Mouse (Mus musculus): ENCODE measurements around the gene Gm49320.

Gene Gm49320

DNA sequence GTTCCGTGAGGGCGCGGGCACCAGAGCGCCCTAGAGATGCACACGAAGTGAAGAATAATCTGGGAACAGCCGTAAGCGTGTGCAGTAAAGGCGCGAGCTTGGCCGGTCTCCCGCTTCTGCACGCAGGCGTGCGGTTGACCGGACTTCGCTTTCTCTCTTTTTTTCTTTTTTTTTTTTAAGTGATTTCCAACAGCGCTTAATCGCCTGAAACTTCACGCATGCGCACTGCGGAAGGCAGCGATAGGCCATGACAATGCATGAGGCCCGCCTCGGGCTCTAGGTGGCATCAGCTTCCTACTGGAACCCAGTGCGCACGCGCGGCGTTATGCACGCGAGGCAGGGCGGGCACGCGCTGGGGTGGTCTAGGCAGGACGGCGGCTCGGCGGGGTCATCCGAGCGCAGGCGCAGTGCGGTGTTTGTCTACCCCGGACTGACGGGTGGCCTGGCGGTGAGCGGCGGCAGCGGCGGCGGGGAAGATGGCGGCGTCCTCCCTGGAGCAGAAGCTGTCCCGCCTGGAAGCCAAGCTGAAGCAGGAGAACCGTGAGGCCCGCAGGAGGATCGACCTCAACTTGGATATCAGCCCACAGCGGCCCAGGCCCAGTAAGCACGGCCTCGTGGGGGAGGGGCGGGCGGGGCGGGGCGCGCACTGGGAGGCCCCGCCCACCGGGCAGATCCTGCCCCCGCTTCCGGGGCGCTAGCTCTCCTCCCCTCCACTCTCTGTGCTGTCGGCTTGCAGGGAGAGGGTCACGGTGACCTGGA lies at the start of gene Gm49320, which contains the start of gene Map2k7:
Gene Gm49320 (plus strand): TSS at position 432 of the 759 bp plus-strand sequence.
Gene Map2k7 (plus strand): TSS at position 307 of the 759 bp plus-strand sequence.
- DNase-seq (ENCODE audit: low read depth in 2 of 2, low spot score in 2 of 2): peak; percentile 99 to 100

DNA sequence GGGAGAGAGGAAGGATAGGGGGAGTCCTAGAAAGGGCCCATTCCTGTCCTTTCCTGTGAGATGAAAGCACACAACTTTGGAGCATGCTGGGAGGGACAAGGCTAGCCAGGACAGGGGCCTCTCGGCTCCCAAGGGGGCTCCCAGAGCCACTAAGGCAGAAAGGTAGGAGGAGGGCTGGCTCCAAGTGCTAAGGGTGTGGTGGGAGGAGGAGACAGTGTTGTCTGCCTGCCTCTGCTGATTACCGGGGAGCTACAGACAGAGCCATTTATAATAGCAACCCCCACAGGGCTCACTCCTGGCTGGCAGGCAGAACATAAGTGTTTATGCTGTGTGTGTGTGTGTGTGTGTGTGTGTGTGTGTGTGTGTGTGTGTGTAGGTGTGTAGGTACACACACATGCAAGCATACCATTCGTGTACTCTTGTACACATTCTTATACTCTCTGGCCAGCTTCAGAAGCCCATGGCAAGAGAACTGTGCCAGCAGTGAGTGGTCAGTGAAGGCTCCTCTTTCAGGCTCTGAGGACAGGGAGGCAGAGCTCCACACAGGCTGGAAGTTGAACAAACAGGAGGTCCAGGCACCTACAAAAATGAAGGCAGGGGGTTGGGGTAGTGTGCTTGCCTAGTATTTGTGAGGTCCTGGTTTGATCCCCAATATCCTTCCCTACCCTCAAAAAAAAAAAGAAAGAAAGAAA lies 49.5 kb upstream of the Gm49320 start:
- no peak for DNase-seq (ENCODE audit: low read depth in 2 of 2, low spot score in 2 of 2)

- no peak for DNase-seq (ENCODE audit: low read depth in 2 of 2, low spot score in 2 of 2)
Observed at GRCm38 (mm10) chr8:4192305-4192704, 46.4 kb upstream of the Gm49320 start.

GRCm38 (mm10) chr8:4192807-4193587 lies 45.7 kb upstream of the Gm49320 start:
- peak; percentile 63 to 76 for DNase-seq (ENCODE audit: low read depth in 2 of 2, low spot score in 2 of 2)

DNA sequence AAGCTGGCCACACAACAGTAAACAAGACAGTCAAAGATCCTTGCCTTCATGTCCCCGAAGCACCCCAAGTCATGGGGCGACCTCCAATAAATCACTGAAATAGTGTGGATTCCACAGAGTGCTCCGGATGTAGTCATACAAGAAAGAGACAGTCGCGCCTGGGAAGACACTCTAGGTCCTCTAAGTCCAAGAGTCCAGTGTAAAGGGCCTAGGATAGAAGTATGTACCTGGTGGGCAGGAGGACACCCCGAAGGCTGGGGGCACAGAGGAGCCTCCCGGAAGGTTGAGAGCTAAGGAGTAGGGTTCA lies 45.1 kb upstream of the Gm49320 start:
- DNase-seq (ENCODE audit: low read depth in 2 of 2, low spot score in 2 of 2): no peak

DNA sequence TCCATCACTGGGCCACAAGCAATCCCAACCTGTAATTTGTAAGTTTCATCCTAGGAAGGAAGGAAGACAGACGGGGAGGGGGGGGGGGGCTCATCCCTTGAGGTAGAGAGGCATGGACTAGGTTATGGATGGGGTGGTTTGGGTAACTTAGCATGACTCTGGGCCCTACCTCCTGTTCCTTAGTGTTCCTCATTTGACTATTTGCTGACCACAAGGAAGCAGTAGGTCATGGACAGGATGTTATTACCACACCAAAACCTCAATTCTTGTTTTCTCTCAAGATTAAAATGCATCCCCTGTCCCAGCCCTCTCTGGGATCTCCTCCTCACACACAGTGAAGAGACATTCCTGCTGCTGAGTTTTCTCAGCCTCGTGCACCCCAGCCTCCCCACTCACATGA lies 37.3 kb upstream of the Gm49320 start:
- DNase-seq (ENCODE audit: low read depth in 2 of 2, low spot score in 2 of 2): no peak

GRCm38 (mm10) chr8:4205246-4206123 lies 33.2 kb upstream of the Gm49320 start:
- DNase-seq (ENCODE audit: low read depth in 2 of 2, low spot score in 2 of 2): no peak

DNA sequence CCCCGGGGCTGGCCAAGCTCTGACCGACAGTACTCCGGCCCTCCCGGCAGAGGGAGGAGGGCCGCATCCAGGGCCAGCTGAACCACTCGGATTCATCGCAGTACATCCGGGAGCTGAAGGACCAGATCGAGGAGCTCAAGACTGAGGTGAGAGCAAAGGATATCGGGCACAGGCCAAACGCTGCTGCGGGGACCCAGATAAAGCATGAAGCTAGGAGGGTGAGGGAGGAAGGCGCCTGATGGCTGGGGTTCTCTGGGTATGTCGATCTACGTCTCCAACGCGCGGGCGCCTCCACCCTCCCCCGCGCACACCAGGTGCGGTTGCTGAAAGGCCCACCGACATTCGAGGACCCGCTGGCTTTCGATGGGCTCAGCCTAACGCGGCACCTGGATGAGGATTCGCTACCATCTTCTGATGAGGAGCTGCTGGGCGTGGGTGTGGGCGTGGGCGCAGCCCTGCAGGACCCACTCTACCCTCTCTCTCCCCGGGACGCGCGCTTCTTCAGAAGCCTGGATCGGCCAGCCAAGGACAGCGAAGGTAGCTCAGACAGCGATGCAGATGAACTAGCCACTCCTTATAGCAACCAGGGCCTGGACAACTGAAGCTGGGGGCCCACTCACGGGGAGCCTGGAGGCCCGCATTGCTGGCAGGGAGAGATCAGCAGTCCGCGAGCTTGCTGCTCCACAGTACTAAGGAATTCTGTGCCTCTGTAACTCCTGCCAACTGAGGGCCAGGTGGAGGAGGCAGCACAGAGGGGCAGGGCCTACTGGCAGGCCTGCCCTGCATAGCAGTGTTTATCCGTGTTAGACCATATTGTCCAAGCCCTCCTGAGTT lies 32.3 kb upstream of the Gm49320 start:
- DNase-seq (ENCODE audit: low read depth in 2 of 2, low spot score in 2 of 2): no peak

DNA sequence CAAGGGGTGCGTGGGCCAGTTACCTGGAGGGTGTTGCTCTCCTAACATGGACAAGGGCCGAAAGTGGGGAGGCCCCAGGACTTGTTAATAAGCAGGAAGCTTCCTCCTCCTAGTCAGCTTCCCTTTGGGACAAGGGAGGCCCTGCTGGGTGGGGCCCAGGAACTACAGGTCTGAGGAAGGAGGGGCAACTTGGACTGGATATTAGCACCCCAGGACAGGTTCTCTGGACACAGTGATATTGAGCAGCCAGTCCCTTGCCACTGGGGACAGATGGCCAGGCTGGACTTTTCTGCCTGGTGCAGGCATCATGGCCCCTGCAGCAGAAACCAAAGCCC lies 31.7 kb upstream of the Gm49320 start:
- no peak for DNase-seq (ENCODE audit: low read depth in 2 of 2, low spot score in 2 of 2)

DNA sequence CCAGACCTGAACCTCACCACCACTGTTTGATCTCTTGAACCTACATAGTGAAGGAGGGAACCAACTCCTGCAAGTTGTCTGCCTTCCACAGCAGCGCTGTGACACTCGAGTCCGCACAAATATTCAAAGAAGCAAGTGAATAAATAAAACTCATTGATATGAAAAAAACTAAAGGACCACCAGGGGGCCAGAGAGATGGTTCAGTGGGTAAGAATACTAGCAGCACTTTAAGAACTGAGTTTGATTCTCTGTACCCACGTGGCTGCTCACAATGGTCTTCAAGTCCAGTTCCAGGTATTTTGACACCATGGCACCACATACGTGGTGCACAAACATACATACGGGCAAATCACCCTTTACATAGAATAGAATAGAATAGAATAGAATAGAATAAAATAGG lies 27.6 kb upstream of the Gm49320 start:
- DNase-seq (ENCODE audit: low read depth in 2 of 2, low spot score in 2 of 2): no peak

- no peak for DNase-seq (ENCODE audit: low read depth in 2 of 2, low spot score in 2 of 2)
Observed at GRCm38 (mm10) chr8:4212809-4213209, 25.9 kb upstream of the Gm49320 start.

DNA sequence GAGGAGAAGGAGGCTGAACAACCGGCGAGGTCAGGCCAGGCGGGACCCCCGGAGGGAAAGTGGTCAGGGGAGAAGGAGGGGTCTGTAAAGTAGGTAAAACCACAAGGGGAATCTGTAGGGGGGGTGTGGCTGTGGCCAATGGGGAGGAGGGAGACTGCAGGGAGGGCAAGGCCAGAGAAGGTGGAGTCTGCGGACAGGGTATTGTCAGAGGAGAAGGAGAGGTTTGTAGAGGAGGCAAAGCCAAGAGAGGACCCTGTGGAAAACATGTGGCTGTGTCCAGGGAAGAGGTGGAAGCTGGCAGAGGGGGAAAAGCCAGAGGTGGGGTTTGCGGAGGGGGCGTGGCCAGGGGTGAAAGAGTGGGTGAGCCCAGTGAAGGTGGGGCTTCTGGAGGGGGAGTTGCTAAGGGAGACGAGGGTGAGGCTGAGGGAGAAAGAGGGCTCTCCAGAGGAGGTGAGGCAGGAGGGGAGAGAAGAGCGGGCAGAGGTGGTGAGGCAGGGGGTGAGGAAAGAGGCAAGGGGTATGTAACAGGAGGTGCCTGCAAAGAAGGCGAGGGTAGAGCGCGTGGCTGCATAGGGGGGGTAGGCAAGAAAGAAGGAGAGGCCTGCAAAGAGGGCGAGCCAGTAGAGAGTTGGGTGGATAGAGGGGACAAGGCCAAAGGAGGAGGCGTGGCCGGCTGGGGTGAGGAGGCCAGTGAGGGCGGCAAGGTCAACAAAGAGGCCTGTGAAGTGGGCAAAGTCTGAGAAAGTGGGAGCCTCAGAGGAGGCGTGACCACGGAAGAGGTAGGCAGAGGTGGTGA lies 25.3 kb upstream of the Gm49320 start:
- peak in 1 of 2 experiments; percentile 42 for DNase-seq (ENCODE audit: low read depth in 2 of 2, low spot score in 2 of 2)

DNA sequence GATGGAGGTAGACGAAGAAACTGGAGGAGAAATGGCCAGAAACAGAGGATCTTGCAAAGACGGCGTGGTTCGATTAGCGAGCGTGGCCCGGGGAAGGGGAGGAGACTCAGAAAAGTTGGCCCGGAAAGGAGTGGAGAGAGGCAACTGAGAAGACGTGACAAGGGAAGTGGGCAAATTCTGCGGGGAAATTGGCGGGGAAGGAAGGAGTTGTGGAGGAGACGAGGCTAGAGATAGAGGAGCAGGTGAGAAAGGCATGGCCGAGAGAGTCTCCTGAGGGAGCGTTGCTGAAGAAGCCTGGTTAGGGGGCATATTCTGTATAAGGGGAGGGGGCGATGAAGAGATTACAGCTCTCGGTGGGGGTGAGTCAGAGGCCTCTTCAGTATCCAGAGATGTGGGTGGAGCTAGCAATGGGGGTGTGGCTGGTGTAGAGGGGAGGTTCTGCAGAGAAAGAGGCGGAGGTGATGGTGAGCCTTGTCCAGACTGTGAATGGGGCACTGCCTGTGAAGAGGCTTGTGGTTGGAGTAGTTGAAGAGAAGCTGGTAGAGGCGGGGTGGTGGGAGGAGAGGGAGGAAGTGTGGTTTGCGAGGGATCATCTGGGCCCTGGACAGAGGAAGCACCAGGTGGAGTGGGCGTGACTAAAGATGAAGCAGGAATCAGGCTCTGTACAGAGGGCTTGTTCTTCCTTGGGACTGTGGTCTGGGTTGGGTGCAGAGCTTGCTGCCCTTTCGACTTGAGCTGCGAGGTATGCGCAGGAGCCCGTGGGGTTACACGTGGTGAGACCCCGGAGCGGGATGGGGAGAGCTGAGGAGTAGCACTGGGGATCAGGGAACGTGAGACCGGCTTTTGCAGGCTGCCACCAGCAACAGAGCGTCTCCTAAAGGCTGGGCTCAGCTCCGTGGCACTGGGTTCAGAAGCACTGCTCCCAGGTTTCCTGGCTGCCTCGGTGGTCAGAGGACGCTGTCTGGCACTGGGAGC lies 24.4 kb upstream of the Gm49320 start:
- DNase-seq (ENCODE audit: low read depth in 2 of 2, low spot score in 2 of 2): peak in 1 of 2 experiments; percentile 59

DNA sequence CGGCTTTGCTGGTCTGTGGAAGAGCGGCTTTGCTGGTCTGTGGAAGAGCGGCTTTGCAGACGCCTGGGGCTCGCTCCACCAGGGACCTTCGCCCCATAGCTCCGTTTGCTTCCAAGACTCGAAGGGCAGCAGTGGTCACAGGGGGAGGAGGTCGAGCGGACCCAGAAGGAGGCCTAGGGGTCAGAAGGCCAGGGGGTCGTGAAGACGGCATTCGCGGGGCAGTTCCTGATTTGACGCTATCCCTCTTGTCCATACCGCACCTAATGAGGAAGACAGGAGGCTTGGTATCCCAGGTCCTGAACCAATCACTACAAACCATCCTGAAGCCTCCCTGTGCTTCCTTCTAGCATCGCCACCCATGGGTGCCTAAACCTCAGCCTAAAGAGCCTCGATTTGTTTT lies 22.4 kb upstream of the Gm49320 start:
- no peak for DNase-seq (ENCODE audit: low read depth in 2 of 2, low spot score in 2 of 2)

DNA sequence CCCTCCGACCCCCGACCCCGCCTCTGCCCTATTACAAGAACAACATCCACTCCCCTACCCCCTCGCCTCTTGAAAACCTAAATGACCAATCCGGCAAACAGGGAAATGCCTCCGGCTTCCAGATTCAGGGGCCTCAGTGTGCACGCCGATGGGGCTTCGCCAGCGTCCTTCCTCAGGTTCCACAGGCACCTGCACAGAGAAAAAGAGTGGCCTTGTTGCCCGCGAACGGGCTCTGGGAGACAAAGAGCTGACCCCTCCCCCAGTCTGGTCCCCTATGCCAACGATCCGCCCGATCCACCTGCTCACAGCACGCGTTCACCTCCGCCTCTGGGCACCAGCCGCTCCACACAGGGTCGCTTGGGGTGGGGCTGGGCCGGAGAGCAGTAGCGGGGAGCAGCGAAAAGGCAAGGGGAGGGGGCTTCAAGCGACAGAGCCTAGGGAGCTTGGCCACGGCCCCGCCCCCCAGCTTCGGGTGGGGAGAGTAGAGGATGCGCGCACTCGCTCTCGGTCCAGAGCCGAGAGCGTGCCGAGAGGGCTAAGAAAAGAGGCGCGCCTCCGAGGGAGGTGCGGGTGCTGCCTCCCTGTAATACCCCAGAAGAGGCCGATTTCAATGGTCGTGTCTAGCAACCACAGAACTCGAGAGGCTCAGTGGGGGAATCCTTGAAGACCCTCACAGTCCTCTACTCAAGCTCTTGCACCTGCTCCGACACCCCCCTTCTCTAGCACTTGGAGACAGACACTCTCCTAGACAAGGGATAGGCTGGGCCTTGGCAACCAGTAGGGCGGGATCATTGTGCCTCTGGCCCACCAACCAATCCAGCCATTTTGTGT lies 21.7 kb upstream of the Gm49320 start, which contains the start of gene Prr36:
Gene Prr36 (minus strand): TSS at position 669 of the 831 bp plus-strand sequence.
- DNase-seq (ENCODE audit: low read depth in 2 of 2, low spot score in 2 of 2): no peak

DNA sequence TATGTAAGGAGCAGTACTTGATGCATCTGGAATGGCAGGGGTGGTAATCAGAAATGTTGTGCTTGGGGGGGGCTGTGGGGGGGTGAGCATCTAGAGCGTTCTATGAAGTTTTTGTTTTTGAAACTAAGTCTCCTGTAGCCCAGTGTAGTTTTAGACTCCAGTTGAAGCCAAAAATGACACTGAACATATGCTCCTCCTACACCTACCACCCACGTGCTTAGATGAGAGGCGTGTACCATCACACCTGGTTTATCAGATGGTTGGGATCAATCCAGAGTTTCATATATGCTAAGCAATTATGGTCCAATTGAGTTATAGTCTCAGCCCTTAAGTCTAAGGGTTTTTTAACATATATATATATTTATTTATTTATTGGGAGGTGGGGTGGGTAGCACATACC lies 19.0 kb upstream of the Gm49320 start:
- DNase-seq (ENCODE audit: low read depth in 2 of 2, low spot score in 2 of 2): no peak

GRCm38 (mm10) chr8:4222059-4222458 lies 16.6 kb upstream of the Gm49320 start:
- no peak for DNase-seq (ENCODE audit: low read depth in 2 of 2, low spot score in 2 of 2)
